8 mouse cellular contexts compared by ENCODE assay signal in genomic region chrX:7947900-7948492, GRCm38 (mm10). TPM values are rescaled to one million over a fixed set of nuclear protein-coding genes. Genes with fewer than 3 reads are reported as not detected.
A peak's percentile ranks its signal among the peaks of the same experiment; 100 is the strongest.
DNase-seq lines count a peak whose midpoint lies in the region; ATAC-seq and TF ChIP-seq lines count a peak whose summit lies in the region.

No protein-coding gene starts in this region.

- peak; percentile 54; the same call in 1 of the 2 replicates for TF ChIP-seq POLR2A in CH12.LX (IDR thresholded peaks at IDR 0.05; ENCODE audit: low read depth, low read length)

- no peaks in the 10 kb centered on the region for H3K27me3 ChIP-seq in CH12.LX (replicated peaks)
- H3K27me3 ChIP-seq in forebrain, embryonic 11.5 days (ENCODE audit: control insufficient read depth, insufficient read depth, low read length), result no peaks in the 10 kb centered on the region
- no peaks in the 10 kb centered on the region for H3K27me3 ChIP-seq in heart, embryonic 16.5 days (ENCODE audit: control insufficient read depth, insufficient read depth, low read length)
- H3K27me3 ChIP-seq in liver, embryonic 15.5 days, result no peaks in the 10 kb centered on the region
- no peaks in the 10 kb centered on the region for H3K27me3 ChIP-seq in neural tube, embryonic 12.5 days (replicated peaks)

- no peak for TF ChIP-seq RAD21 in CH12.LX (IDR thresholded peaks at IDR 0.05; ENCODE audit: low read depth, low read length)

- peak; percentile 94 for DNase-seq in CH12.LX (ENCODE audit: extremely low read depth)
- DNase-seq in c-Kit-positive CD71-positive TER-119-negative erythroid progenitor cells, embryonic 14.5 days (ENCODE audit: low read depth), result peak; percentile 86
- DNase-seq in forebrain, embryonic 11.5 days (ENCODE audit: low spot score), result peak; percentile 94
- DNase-seq in kidney, postnatal 36 days, result peak; percentile 94 to 95
- DNase-seq in telencephalon, adult 2 months (ENCODE audit: low read depth, low spot score), result peak; percentile 96

- peaks cover 0 to 4% of the 10 kb centered on the region in 2 experiments; a peak in 1 of 4 replicates for H3K4me1 ChIP-seq in CH12.LX (ENCODE audit: control insufficient read depth in 1 of 2, insufficient read depth in 2 of 2)
- H3K4me1 ChIP-seq in forebrain, embryonic 11.5 days (replicated peaks; ENCODE audit: control insufficient read depth, insufficient read depth, low read length), result no peaks in the 10 kb centered on the region
- no peaks in the 10 kb centered on the region for H3K4me1 ChIP-seq in heart, embryonic 16.5 days (ENCODE audit: control insufficient read depth, insufficient read depth, low read length)
- H3K4me1 ChIP-seq in liver, embryonic 15.5 days (replicated peaks), result peaks cover 10% of the 10 kb centered on the region
- H3K4me1 ChIP-seq in neural tube, embryonic 12.5 days, result peaks cover 6% of the 10 kb centered on the region; the same call in 1 of the 2 replicates

- WGBS in forebrain, embryonic 11.5 days, result 20% methylated on average over 38 of the region's 38 CpGs
- 15% methylated on average over 38 of the region's 38 CpGs for whole genome bisulfite sequencing in heart, embryonic 16.5 days
- WGBS in liver, embryonic 15.5 days (ENCODE audit: insufficient replicate concordance), result 11% methylated on average over 38 of the region's 38 CpGs
- 18% methylated on average over 38 of the region's 38 CpGs for WGBS in neural tube, embryonic 12.5 days

- 0 out of 2 replicates have a peak overlapping the region, but pooled peaks have one; percentile 75 for H3K4me2 ChIP-seq in CH12.LX (ENCODE audit: insufficient read depth, low read depth, poor library complexity, severe bottlenecking)
- peak overlapping the region; percentile 46; the same call in 1 of the 2 replicates for H3K4me2 ChIP-seq in forebrain, embryonic 11.5 days (ENCODE audit: low read depth, low read length, severe bottlenecking)
- H3K4me2 ChIP-seq in heart, embryonic 16.5 days (ENCODE audit: low read depth, low read length), result peak overlapping the region; percentile 69
- peak overlapping the region; percentile 79 for H3K4me2 ChIP-seq in liver, embryonic 15.5 days
- peak overlapping the region; percentile 61 for H3K4me2 ChIP-seq in neural tube, embryonic 12.5 days (replicated peaks)

- H3K4me3 ChIP-seq in CH12.LX (replicated peaks in 1 of 3; ENCODE audit: low read depth in 2 of 3, low read length in 2 of 3, poor library complexity in 1 of 3), result peak overlapping the region; percentile 52 to 58 (median 58)
- H3K4me3 ChIP-seq in forebrain, embryonic 11.5 days (ENCODE audit: low read depth, low read length), result peak overlapping the region; percentile 33
- H3K4me3 ChIP-seq in heart, embryonic 16.5 days (ENCODE audit: low read length), result peak overlapping the region; percentile 61
- peak overlapping the region; percentile 64 for H3K4me3 ChIP-seq in liver, embryonic 15.5 days (replicated peaks)
- H3K4me3 ChIP-seq in neural tube, embryonic 12.5 days, result peak overlapping the region; percentile 30

- in situ Hi-C loops in CH12.LX (cut with MboI; ENCODE audit: low pct_ligation_motif_present, low pct_unique_long_range_greater_than_20kb, low sequenced_read_pairs), result no loop called here

- TF ChIP-seq CTCF in CH12.LX (conservative IDR thresholded peaks at IDR 0.05 in 1 of 2, IDR thresholded peaks at IDR 0.05 in 1 of 2; ENCODE audit: low read depth in 2 of 2, low read length in 2 of 2), result no peak

- no peak for TF ChIP-seq EP300 in CH12.LX (IDR thresholded peaks at IDR 0.05; ENCODE audit: low read length)

- no peaks in the 10 kb centered on the region for H3K9me3 ChIP-seq in CH12.LX (replicated peaks; ENCODE audit: low read length)
- H3K9me3 ChIP-seq in forebrain, embryonic 11.5 days (ENCODE audit: control insufficient read depth, low read length), result no peaks in the 10 kb centered on the region
- no peaks in the 10 kb centered on the region for H3K9me3 ChIP-seq in heart, embryonic 16.5 days (replicated peaks; ENCODE audit: control insufficient read depth, low read length)
- H3K9me3 ChIP-seq in liver, embryonic 15.5 days (replicated peaks), result no peaks in the 10 kb centered on the region
- H3K9me3 ChIP-seq in neural tube, embryonic 12.5 days, result no peaks in the 10 kb centered on the region

- peak; percentile 99 for ATAC-seq in forebrain, embryonic 11.5 days (replicated peaks; ENCODE audit: low FRiP score)
- ATAC-seq in heart, embryonic 16.5 days (replicated peaks; ENCODE audit: extremely low read depth, insufficient read depth, low FRiP score), result peak; percentile 98
- ATAC-seq in liver, embryonic 15.5 days (ENCODE audit: insufficient read depth), result peak; percentile 99
- ATAC-seq in neural tube, embryonic 12.5 days (ENCODE audit: low FRiP score, low read depth), result no peak; the same call in none of the 2 replicates

- H3K9ac ChIP-seq in CH12.LX (ENCODE audit: insufficient read depth, low read depth), result peak overlapping the region; percentile 79
- peak overlapping the region; percentile 47; the same call in 1 of the 2 replicates for H3K9ac ChIP-seq in forebrain, embryonic 11.5 days (ENCODE audit: low read length)
- peak overlapping the region; percentile 72 for H3K9ac ChIP-seq in heart, embryonic 16.5 days (ENCODE audit: low read length)
- 0 out of 2 replicates have a peak overlapping the region, but pooled peaks have one; percentile 32 for H3K9ac ChIP-seq in liver, embryonic 15.5 days
- H3K9ac ChIP-seq in neural tube, embryonic 12.5 days, result peak overlapping the region; percentile 33; the same call in 1 of the 2 replicates

- H3K36me3 ChIP-seq in CH12.LX (replicated peaks in 1 of 2; ENCODE audit: control insufficient read depth in 1 of 2, insufficient read depth in 1 of 2, low read length in 1 of 2), result peaks cover 4 to 15% of the 10 kb centered on the region in 2 experiments
- H3K36me3 ChIP-seq in forebrain, embryonic 11.5 days (ENCODE audit: control insufficient read depth, insufficient read depth, low read length), result no peaks in the 10 kb centered on the region
- no peaks in the 10 kb centered on the region for H3K36me3 ChIP-seq in heart, embryonic 16.5 days (ENCODE audit: control insufficient read depth, insufficient read depth)
- no peaks in the 10 kb centered on the region for H3K36me3 ChIP-seq in liver, embryonic 15.5 days (replicated peaks)
- H3K36me3 ChIP-seq in neural tube, embryonic 12.5 days, result 0 out of 2 replicates have a peak, but pooled peaks cover 3% of the 10 kb centered on the region

- dilution Hi-C loops in CH12.LX (cut with MboI; ENCODE audit: extremely low pct_ligation_motif_present, extremely low pct_unique_long_range_greater_than_20kb, low sequenced_read_pairs), result no loop called here

- no peak overlapping the region for H3K27ac ChIP-seq in CH12.LX (ENCODE audit: insufficient read depth, low read depth)
- H3K27ac ChIP-seq in forebrain, embryonic 11.5 days (ENCODE audit: low read depth, low read length), result 0 out of 2 replicates have a peak overlapping the region, but pooled peaks have one; percentile 6
- H3K27ac ChIP-seq in heart, embryonic 16.5 days (ENCODE audit: low read length), result peak overlapping the region; percentile 81
- H3K27ac ChIP-seq in liver, embryonic 15.5 days (replicated peaks), result no peak overlapping the region
- no peak overlapping the region for H3K27ac ChIP-seq in neural tube, embryonic 12.5 days

- H3K79me2 ChIP-seq in CH12.LX (replicated peaks; ENCODE audit: control insufficient read depth, extremely low read depth, insufficient read depth, poor library complexity, severe bottlenecking), result no peaks in the 10 kb centered on the region

RNA-seq across cellular contexts. Expression of gene Hdac6, which starts 0.3 kb away (rescaled TPM):
- total RNA-seq in CH12.LX (2012; rRNA removed) (16.5 and 19.9 TPM in 2 replicates), CH12.LX (2014; rRNA removed) (13.7 and 15.3 TPM in 2 replicates)
- polyA plus RNA-seq in CH12.LX (2012; ENCODE audit: insufficient read length, low read depth), result 18.3 and 19.7 TPM in 2 replicates
- 69.4 and 80.0 TPM in 2 replicates for polyA plus RNA-seq in forebrain, embryonic 11.5 days (2014; fragmentation: Nextera tagmentation; extraction: Ambion mirVana)
- 26.1 and 26.7 TPM in 2 replicates for polyA plus RNA-seq in heart, embryonic 16.5 days (2015; fragmentation: Nextera tagmentation; extraction: Ambion mirVana)
- polyA plus RNA-seq in liver, embryonic 15.5 days (2015; fragmentation: Nextera tagmentation; extraction: Ambion mirVana), result 10.7 and 12.1 TPM in 2 replicates
- 56.8 and 60.8 TPM in 2 replicates for polyA plus RNA-seq in neural tube, embryonic 12.5 days (2016; fragmentation: Nextera tagmentation; extraction: Ambion mirVana)

RNA-seq across cellular contexts. Expression of gene Eras, which starts 19.6 kb away (rescaled TPM):
- total RNA-seq in CH12.LX (2012; rRNA removed) (not detected in 2 replicates), CH12.LX (2014; rRNA removed) (not detected in 2 replicates)
- not detected in 2 replicates for polyA plus RNA-seq in CH12.LX (2012; ENCODE audit: insufficient read length, low read depth)
- not detected in 2 replicates for polyA plus RNA-seq in forebrain, embryonic 11.5 days (2014; fragmentation: Nextera tagmentation; extraction: Ambion mirVana)
- polyA plus RNA-seq in heart, embryonic 16.5 days (2015; fragmentation: Nextera tagmentation; extraction: Ambion mirVana), result not detected in 2 replicates
- not detected in 2 replicates for polyA plus RNA-seq in liver, embryonic 15.5 days (2015; fragmentation: Nextera tagmentation; extraction: Ambion mirVana)
- not detected in 2 replicates for polyA plus RNA-seq in neural tube, embryonic 12.5 days (2016; fragmentation: Nextera tagmentation; extraction: Ambion mirVana)

RNA-seq across cellular contexts. Expression of gene Pcsk1n, which starts 28.4 kb away (rescaled TPM):
- total RNA-seq in CH12.LX (2012; rRNA removed) (not detected in 2 replicates), CH12.LX (2014; rRNA removed) (not detected in 2 replicates)
- not detected in 2 replicates for polyA plus RNA-seq in CH12.LX (2012; ENCODE audit: insufficient read length, low read depth)
- 18.0 and 23.4 TPM in 2 replicates for polyA plus RNA-seq in forebrain, embryonic 11.5 days (2014; fragmentation: Nextera tagmentation; extraction: Ambion mirVana)
- polyA plus RNA-seq in heart, embryonic 16.5 days (2015; fragmentation: Nextera tagmentation; extraction: Ambion mirVana), result 0.32 and 0.42 TPM in 2 replicates
- polyA plus RNA-seq in liver, embryonic 15.5 days (2015; fragmentation: Nextera tagmentation; extraction: Ambion mirVana), result 0.12 and 0.18 TPM in 2 replicates
- 137 and 142 TPM in 2 replicates for polyA plus RNA-seq in neural tube, embryonic 12.5 days (2016; fragmentation: Nextera tagmentation; extraction: Ambion mirVana)

RNA-seq across cellular contexts. Expression of gene Gata1, which starts 29.9 kb away (rescaled TPM):
- total RNA-seq in CH12.LX (2012; rRNA removed) (0.13 and 0.21 TPM in 2 replicates), CH12.LX (2014; rRNA removed) (0.23 TPM in 1 of 2 replicates, not detected in the other)
- polyA plus RNA-seq in CH12.LX (2012; ENCODE audit: insufficient read length, low read depth), result 0.25 and 0.43 TPM in 2 replicates
- 5.4 and 5.6 TPM in 2 replicates for polyA plus RNA-seq in forebrain, embryonic 11.5 days (2014; fragmentation: Nextera tagmentation; extraction: Ambion mirVana)
- polyA plus RNA-seq in heart, embryonic 16.5 days (2015; fragmentation: Nextera tagmentation; extraction: Ambion mirVana), result 1.1 and 1.4 TPM in 2 replicates
- polyA plus RNA-seq in liver, embryonic 15.5 days (2015; fragmentation: Nextera tagmentation; extraction: Ambion mirVana), result 117 and 126 TPM in 2 replicates
- polyA plus RNA-seq in neural tube, embryonic 12.5 days (2016; fragmentation: Nextera tagmentation; extraction: Ambion mirVana), result 1.2 and 1.5 TPM in 2 replicates

RNA-seq across cellular contexts. Expression of gene Gm10490, which starts 38.7 kb away (rescaled TPM):
- total RNA-seq in CH12.LX (2012; rRNA removed) (not detected in 2 replicates), CH12.LX (2014; rRNA removed) (not detected in 2 replicates)
- polyA plus RNA-seq in CH12.LX (2012; ENCODE audit: insufficient read length, low read depth), result not detected in 2 replicates
- not detected in 2 replicates for polyA plus RNA-seq in forebrain, embryonic 11.5 days (2014; fragmentation: Nextera tagmentation; extraction: Ambion mirVana)
- polyA plus RNA-seq in heart, embryonic 16.5 days (2015; fragmentation: Nextera tagmentation; extraction: Ambion mirVana), result not detected in 2 replicates
- polyA plus RNA-seq in liver, embryonic 15.5 days (2015; fragmentation: Nextera tagmentation; extraction: Ambion mirVana), result not detected in 2 replicates
- polyA plus RNA-seq in neural tube, embryonic 12.5 days (2016; fragmentation: Nextera tagmentation; extraction: Ambion mirVana), result not detected in 2 replicates

Comparison
In these comparisons a context has a peak if more than half of its experiments do, and no peak if none do; other contexts are left out.
1. H3K27ac ChIP-seq: peak in forebrain, embryonic 11.5 days (single experiment) and heart, embryonic 16.5 days (single experiment); none in CH12.LX (single experiment), liver, embryonic 15.5 days (single experiment) and neural tube, embryonic 12.5 days (single experiment).
2. RNA of gene Pcsk1n, which starts 28.4 kb away (polyA plus RNA-seq): 137 to 142 TPM in neural tube, embryonic 12.5 days and 18.0 to 23.4 TPM in forebrain, embryonic 11.5 days; 0.32 to 0.42 TPM in heart, embryonic 16.5 days, 0.12 to 0.18 TPM in liver, embryonic 15.5 days and not detected in CH12.LX; every median in the first group is over 10 times any median in the second.
3. Peak in every context shown above with its lines, with median percentiles within 50 percentile points of each other: DNase-seq, H3K4me2 ChIP-seq, H3K4me3 ChIP-seq and H3K9ac ChIP-seq.